Mouse (Mus musculus) left cerebral cortex, postnatal 25 days (tissue): Measurements from ENCODE around the gene Lpar2. TPM values are rescaled to one million over a fixed set of nuclear protein-coding genes. Genes with fewer than 3 reads are reported as not detected.

Experiments used
- DNase-seq, 2 experiments: peaks; one replicate each; pipeline ENCODE4 v3.0.0; 2022; ENCODE audit warnings: low spot score in 2 of 2, mixed read lengths in 1 of 2
- intact Hi-C: fragments of 180-260 bp; cut with DNase I; formaldehyde crosslinking; loops from one replicate; pipeline ENCODE4 v1.15.1; 2025
- total RNA-seq, 2 experiments: library from RNA; stranded (reverse); gene quantifications; 2 replicates each; pipeline ENCODE4 v1.2.3; 2021

Lpar2 gene
- total RNA-seq, 2 experiments from 2014 or later, result 0.48 to 0.60 TPM

GRCm38 (mm10) chr8:69863387-69864020, 41.3 kb downstream of the Lpar2 start:
- peak in 1 of 2 experiments; percentile 60 for DNase-seq
- intact Hi-C loops, result no loop called here

GRCm38 (mm10) chr8:69864180-69864579, 42.0 kb downstream of the Lpar2 start:
- no peak for DNase-seq
- intact Hi-C loops, result no loop called here

DNA sequence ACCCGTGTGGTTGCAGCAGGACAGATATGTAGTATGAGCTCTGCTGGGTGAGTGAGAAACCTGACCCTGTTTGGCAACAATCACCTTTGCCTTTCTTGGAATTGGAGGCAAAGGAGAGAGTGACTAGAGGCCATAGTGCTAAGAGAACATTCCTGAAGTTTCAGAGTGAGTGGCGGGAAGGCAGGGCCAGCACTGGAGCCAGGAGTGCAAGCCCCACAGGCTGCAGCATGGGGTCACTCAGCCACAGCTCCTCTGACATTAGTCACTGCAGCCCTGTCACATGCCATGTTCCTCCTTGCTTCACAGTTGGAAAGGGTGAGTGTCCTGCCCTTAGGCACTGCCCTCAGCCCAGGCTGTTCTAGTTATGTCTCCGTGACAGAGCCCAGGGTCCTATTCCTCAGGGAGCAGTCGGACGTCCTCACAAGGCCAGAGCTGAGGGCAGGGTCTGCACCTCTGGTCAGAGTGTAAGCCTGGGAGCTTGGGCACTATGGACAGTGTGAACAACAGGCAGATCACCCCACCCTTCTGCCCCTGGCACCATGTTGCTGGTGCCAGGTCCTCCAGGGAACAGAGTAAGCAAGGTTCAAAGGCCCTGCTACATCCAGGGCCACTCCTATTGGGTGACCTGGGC, 45.6 kb downstream of the Lpar2 start:
- intact Hi-C loops, result no loop called here
- DNase-seq, result no peak

- peak in 1 of 2 experiments; percentile 68 for DNase-seq
- intact Hi-C loops, result no loop called here
These were observed 48.0 kb downstream of the Lpar2 start for GRCm38 (mm10) chr8:69870003-69870765.

- DNase-seq, result no peak
- intact Hi-C loops, result no loop called here
These were observed 48.7 kb downstream of the Lpar2 start for GRCm38 (mm10) chr8:69870907-69871306.

- DNase-seq, result peak; percentile 63 to 75
- intact Hi-C loops, result no loop called here
These were observed 51.9 kb downstream of the Lpar2 start for GRCm38 (mm10) chr8:69874155-69874554.

DNA sequence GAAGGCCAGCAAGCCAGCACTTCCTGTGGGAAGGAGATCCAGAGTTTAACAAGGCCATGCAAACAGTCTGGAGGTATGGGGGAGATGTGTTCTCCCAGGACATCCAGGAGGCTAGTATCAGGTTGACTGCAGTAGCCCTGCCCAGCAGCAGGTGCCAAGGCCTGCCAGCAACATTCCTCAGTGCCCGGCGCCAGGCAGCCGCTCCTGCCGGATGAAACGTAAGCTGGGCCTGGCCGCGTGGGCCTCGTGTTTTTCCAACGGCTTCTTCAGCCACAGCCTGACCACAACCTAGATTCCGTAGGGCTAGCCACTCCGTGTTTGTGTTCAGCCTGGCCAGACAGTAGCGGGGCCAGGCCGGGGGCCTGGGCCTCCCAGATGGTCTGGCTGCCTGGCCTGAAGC, 52.4 kb downstream of the Lpar2 start:
- DNase-seq, result no peak
- intact Hi-C loops, result no loop called here

DNA sequence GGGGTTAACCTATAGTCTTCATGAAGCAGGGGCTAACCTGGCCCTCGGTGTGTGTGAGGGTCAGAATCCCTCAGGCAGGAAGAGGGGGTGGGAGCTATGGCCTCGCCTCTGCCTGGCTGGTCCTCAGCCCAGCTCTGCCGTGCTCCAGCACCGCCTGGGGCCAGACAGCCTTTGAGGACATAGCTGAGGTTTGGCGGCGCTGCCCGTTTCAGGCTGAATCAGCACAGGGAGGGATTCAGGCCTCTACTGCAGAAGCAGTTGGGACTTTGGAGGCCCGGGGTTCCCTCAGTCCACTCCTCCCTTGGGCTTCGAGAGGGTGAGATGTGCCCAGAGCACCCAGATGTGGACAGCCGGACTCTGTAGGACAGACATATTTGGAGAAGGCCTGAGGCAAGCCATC, 53.9 kb downstream of the Lpar2 start:
- intact Hi-C loops, result loop anchor here (2.0 kb wide), 1 partner anchor 43 kb away; no protein-coding TSS in a partner anchor
- no peak for DNase-seq

GRCm38 (mm10) chr8:69876967-69877366, 54.7 kb downstream of the Lpar2 start:
- intact Hi-C loops, result loop anchor here (2.0 kb wide), 1 partner anchor 42 kb away; no protein-coding TSS in a partner anchor
- no peak for DNase-seq

GRCm38 (mm10) chr8:69877396-69877795, 55.2 kb downstream of the Lpar2 start:
- no peak for DNase-seq

GRCm38 (mm10) chr8:69877992-69878391, 55.8 kb downstream of the Lpar2 start:
- intact Hi-C loops, result loop anchor here (2.0 kb wide), 1 partner anchor 41 kb away; no protein-coding TSS in a partner anchor
- DNase-seq, result no peak

More at GRCm38 (mm10) chr8:69877396-69877795, 55.2 kb downstream of the Lpar2 start:
- intact Hi-C loops, result loop anchor here (2.0 kb wide), 1 partner anchor 41 kb away; no protein-coding TSS in a partner anchor

DNA sequence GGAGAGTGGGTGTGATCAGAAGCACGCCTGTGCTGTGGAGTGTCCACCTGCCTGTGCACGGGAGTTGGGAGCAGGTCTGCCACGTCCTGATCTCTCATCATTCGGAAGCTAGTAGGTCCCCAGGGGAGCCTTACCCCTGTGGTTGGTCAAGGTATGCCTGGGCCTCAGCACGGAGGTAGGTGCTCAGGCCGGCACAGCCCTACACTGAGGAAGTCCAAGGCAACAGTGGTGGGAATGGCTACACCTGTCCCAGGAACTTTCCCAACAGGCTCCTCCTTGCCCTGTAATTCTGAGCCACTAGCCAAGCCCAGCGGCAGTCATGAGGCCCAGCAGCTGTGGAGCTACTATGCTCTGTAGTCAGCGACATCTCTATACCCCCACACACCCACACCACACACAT, 57.4 kb downstream of the Lpar2 start:
- intact Hi-C loops, result no loop called here
- no peak for DNase-seq

Other genes with a start within 250 kb of the Lpar2 start
- gene Zfp868, start 196.9 kb upstream of the Lpar2 start, total RNA-seq, result 10 to 100 TPM; 16.2 to 19.2 TPM
- gene Zfp964, start 167.9 kb upstream of the Lpar2 start, total RNA-seq, result 1 to 10 TPM; 3.1 to 4.9 TPM
- gene Zfp869, start 111.7 kb upstream of the Lpar2 start, total RNA-seq, result 10 to 100 TPM; 18.3 to 18.7 TPM
- 1 to 10 TPM; 4.0 to 4.3 TPM for gene Zfp963, start 72.5 kb upstream of the Lpar2 start, total RNA-seq
- gene Gm20422, start 47.5 kb upstream of the Lpar2 start, total RNA-seq, result 1 to 10 TPM in 1 of 2 experiments, under 1 TPM in 1; 0.73 to 1.1 TPM
- gene Atp13a1, start 31.3 kb upstream of the Lpar2 start, total RNA-seq, result 10 to 100 TPM; 36.4 to 40.1 TPM
- 10 to 100 TPM; 28.9 to 31.8 TPM for gene Zfp866, start 31.3 kb upstream of the Lpar2 start, total RNA-seq
- gene Gmip, start 13.8 kb upstream of the Lpar2 start, total RNA-seq, result 10 to 100 TPM in 1 of 2 experiments, 1 to 10 TPM in 1; 9.4 to 17.9 TPM
- 10 to 100 TPM; 16.9 to 17.4 TPM for gene Pbx4, start 10.1 kb downstream of the Lpar2 start, total RNA-seq
- gene Cilp2, start 65.3 kb downstream of the Lpar2 start, total RNA-seq, result 1 to 10 TPM in 1 of 2 experiments, under 1 TPM in 1; 0.76 to 1.1 TPM
- under 1 TPM; 0.53 to 0.66 TPM for gene Tssk6, start 79.8 kb downstream of the Lpar2 start, total RNA-seq
- 100 to 1,000 TPM; 153 to 154 TPM for gene Ndufa13, start 80.1 kb downstream of the Lpar2 start, total RNA-seq
- 10 to 100 TPM; 21.6 to 23.7 TPM for gene Yjefn3, start 80.3 kb downstream of the Lpar2 start, total RNA-seq
- 10 to 100 TPM; 24.0 to 27.9 TPM for gene Gatad2a, start 174.0 kb downstream of the Lpar2 start, total RNA-seq
- 10 to 100 TPM; 78.9 to 80.3 TPM for gene Mau2, start 220.3 kb downstream of the Lpar2 start, total RNA-seq
- gene Sugp1, start 220.4 kb downstream of the Lpar2 start, total RNA-seq, result 10 to 100 TPM; 46.5 to 47.5 TPM